Mouse (Mus musculus) embryonic facial prominence, embryonic 11.5 days (tissue): Measurements from ENCODE around the gene Slc16a3. TPM values are rescaled to one million over a fixed set of nuclear protein-coding genes. Genes with fewer than 3 reads are reported as not detected.

ENCODE experiments used
- ATAC-seq: fragments of 200-750 bp; cut with Nextera tagmentation; replicated peaks from 2 replicates; pipeline ENCODE4 v1.8.0; 2017; ENCODE audit warnings: low read depth; ENCODE audit not compliant: insufficient number of reproducible peaks, low FRiP score, low TSS enrichment
- DNase-seq: peaks from one replicate; pipeline ENCODE4 v3.0.0-alpha.2; 2015; ENCODE audit warnings: low spot score
- H3K27ac ChIP-seq: fragments of 300-500 bp; sonication (generic); replicated peaks from 2 replicates; pipeline ENCODE4 v1.5.1; 2014; ENCODE audit warnings: mild to moderate bottlenecking, low read depth, low read length, control low read depth
- H3K27me3 ChIP-seq: fragments of 300-500 bp; sonication (generic); 2 replicates; pipeline ENCODE4 v1.6.1; 2014; ENCODE audit warnings: mild to moderate bottlenecking, low read length, moderate library complexity, mixed read lengths; ENCODE audit not compliant: control insufficient read depth, insufficient read depth
- H3K36me3 ChIP-seq: fragments of 300-500 bp; sonication (generic); replicated peaks from 2 replicates; pipeline ENCODE4 v1.6.1; 2014; ENCODE audit warnings: low read depth, mild to moderate bottlenecking, low read length, moderate library complexity, mixed read lengths; ENCODE audit not compliant: control insufficient read depth, insufficient read depth
- H3K4me1 ChIP-seq: fragments of 300-500 bp; sonication (generic); 2 replicates; pipeline ENCODE4 v1.6.1; 2014; ENCODE audit warnings: low read length, mixed read lengths; ENCODE audit not compliant: control insufficient read depth, insufficient read depth
- H3K4me2 ChIP-seq: fragments of 300-500 bp; sonication (generic); 2 replicates; pipeline ENCODE4 v1.6.1; 2014; ENCODE audit warnings: low read depth, mild to moderate bottlenecking, control low read depth, low read length, moderate library complexity
- H3K4me3 ChIP-seq: fragments of 300-500 bp; sonication (generic); 2 replicates; pipeline ENCODE4 v1.5.1; 2014; ENCODE audit warnings: low read depth, low read length, control low read depth
- H3K9ac ChIP-seq: fragments of 300-500 bp; sonication (generic); replicated peaks from 2 replicates; pipeline ENCODE4 v1.6.1; 2014; ENCODE audit warnings: mild to moderate bottlenecking, control low read depth, low read length
- H3K9me3 ChIP-seq: fragments of 300-500 bp; sonication (generic); replicated peaks from 2 replicates; pipeline ENCODE4 v1.6.1; 2016; ENCODE audit warnings: mild to moderate bottlenecking, low read length, inconsistent platforms, mixed read lengths; ENCODE audit not compliant: control insufficient read depth
- WGBS: fragments of 180-500 bp; shearing (Covaris S2); extraction: QIAGEN DNeasy Blood & Tissue Kit; methylation state at CpG from one replicate; pipeline ENCODE4 v1.1.7; 2014; 5-methylcytosine and 5-hydroxymethylcytosine counted together
- polyA plus RNA-seq: library from polyadenylated mRNA; unstranded; fragments of >200 nt; fragmentation: Nextera tagmentation; extraction: Ambion mirVana; gene quantifications from 2 replicates; pipeline ENCODE4 v1.2.1, GENCODE M21; 2014

The Slc16a3 gene
- polyA plus RNA-seq, 1 experiment from 2014 or later: 30.7 TPM

GRCm38 (mm10) chr11:120950281-120951202, 2.3 kb downstream of the Slc16a3 start:
- Histone ChIP-seq H3K27me3 (no peaks in the 10 kb centered on the region; the same call in 1 of the 2 replicates), H3K27ac (no peak overlapping the region; the same call in 1 of the 2 replicates), H3K9me3 (no peaks in the 10 kb centered on the region), H3K4me3 (peak overlapping the region; percentile 53), H3K9ac (peak overlapping the region; percentile 59), H3K4me2 (peak overlapping the region; percentile 76), H3K36me3 (no peaks in the 10 kb centered on the region), H3K4me1 (peaks cover 5% of the 10 kb centered on the region)
- ATAC-seq: peak; percentile 72
- WGBS: under 1% methylated on average over 38 of the region's 39 CpGs
- peak; percentile 95 for DNase-seq

GRCm38 (mm10) chr11:120951237-120951636, 3.0 kb downstream of the Slc16a3 start:
- H3K36me3 ChIP-seq: no peaks in the 10 kb centered on the region; the same call in 1 of the 2 replicates
- peak overlapping the region; percentile 43 for H3K27ac ChIP-seq
- 28% methylated on average over 8 of the region's 8 CpGs for WGBS
- ATAC-seq: peak; percentile 30; the same call in 1 of the 2 replicates
- H3K4me2 ChIP-seq: peak overlapping the region; percentile 76
- DNase-seq: no peak
- peaks cover 5% of the 10 kb centered on the region for H3K4me1 ChIP-seq
- H3K9me3 ChIP-seq: no peaks in the 10 kb centered on the region
- no peaks in the 10 kb centered on the region; the same call in 1 of the 2 replicates for H3K27me3 ChIP-seq
- H3K4me3 ChIP-seq: peak overlapping the region; percentile 53
- peak overlapping the region; percentile 35 for H3K9ac ChIP-seq

- Histone ChIP-seq H3K27ac (no peak overlapping the region), H3K4me1 (peaks cover 5% of the 10 kb centered on the region), H3K36me3 (no peaks in the 10 kb centered on the region; the same call in none of the 2 replicates), H3K4me3 (peak overlapping the region; percentile 13; the same call in 1 of the 2 replicates), H3K4me2 (peak overlapping the region; percentile 76; the same call in 1 of the 2 replicates), H3K27me3 (no peaks in the 10 kb centered on the region; the same call in 1 of the 2 replicates), H3K9ac (no peak overlapping the region; the same call in 1 of the 2 replicates), H3K9me3 (no peaks in the 10 kb centered on the region)
- ATAC-seq (no peak), DNase-seq (no peak)
- WGBS: 81% methylated on average over 9 of the region's 9 CpGs
Observed at GRCm38 (mm10) chr11:120951731-120952730, 3.8 kb downstream of the Slc16a3 start.

- no peaks in the 10 kb centered on the region for H3K9me3 ChIP-seq
- H3K4me3 ChIP-seq: no peak overlapping the region
- DNase-seq (no peak), ATAC-seq (no peak)
- peaks cover 3% of the 10 kb centered on the region for H3K36me3 ChIP-seq
- WGBS: 85% methylated on average over 5 of the region's 5 CpGs
- peaks cover 3% of the 10 kb centered on the region; the same call in 1 of the 2 replicates for H3K4me1 ChIP-seq
- H3K27ac ChIP-seq: no peak overlapping the region
- H3K4me2 ChIP-seq: no peak overlapping the region
- H3K9ac ChIP-seq: no peak overlapping the region
- H3K27me3 ChIP-seq: no peaks in the 10 kb centered on the region
Observed at GRCm38 (mm10) chr11:120954936-120955335, 6.7 kb downstream of the Slc16a3 start.

GRCm38 (mm10) chr11:120955701-120956100, 7.4 kb downstream of the Slc16a3 start:
- no peak for ATAC-seq

GRCm38 (mm10) chr11:120957052-120957451, 8.8 kb downstream of the Slc16a3 start:
- no peak for ATAC-seq
- WGBS: 84% methylated on average over 8 of the region's 8 CpGs
- peaks cover 1% of the 10 kb centered on the region; the same call in 1 of the 2 replicates for H3K4me1 ChIP-seq
- H3K27me3 ChIP-seq: no peaks in the 10 kb centered on the region
- H3K27ac ChIP-seq: no peak overlapping the region
- no peaks in the 10 kb centered on the region for H3K9me3 ChIP-seq
- peaks cover 3% of the 10 kb centered on the region for H3K36me3 ChIP-seq
- H3K9ac ChIP-seq: no peak overlapping the region
- H3K4me3 ChIP-seq: no peak overlapping the region
- H3K4me2 ChIP-seq: no peak overlapping the region
- no peak for DNase-seq

More at GRCm38 (mm10) chr11:120955701-120956100, 7.4 kb downstream of the Slc16a3 start:
- DNase-seq: no peak
- no peak overlapping the region for H3K4me3 ChIP-seq
- no peak overlapping the region for H3K27ac ChIP-seq
- 93% methylated on average over 8 of the region's 8 CpGs for WGBS
- H3K4me2 ChIP-seq: no peak overlapping the region
- no peaks in the 10 kb centered on the region for H3K9me3 ChIP-seq
- H3K4me1 ChIP-seq: peaks cover 3% of the 10 kb centered on the region; the same call in 1 of the 2 replicates
- no peaks in the 10 kb centered on the region for H3K27me3 ChIP-seq
- H3K36me3 ChIP-seq: peaks cover 3% of the 10 kb centered on the region
- no peak overlapping the region for H3K9ac ChIP-seq

- Histone ChIP-seq H3K4me1 (no peaks in the 10 kb centered on the region), H3K4me2 (no peak overlapping the region), H3K36me3 (peaks cover 8% of the 10 kb centered on the region), H3K9me3 (no peaks in the 10 kb centered on the region), H3K27ac (no peak overlapping the region), H3K9ac (no peak overlapping the region), H3K27me3 (no peaks in the 10 kb centered on the region), H3K4me3 (no peak overlapping the region)
- 74% methylated on average over 15 of the region's 15 CpGs for WGBS
- ATAC-seq (no peak), DNase-seq (no peak)
Observed at GRCm38 (mm10) chr11:120957731-120958257, 9.5 kb downstream of the Slc16a3 start.
